Mouse (Mus musculus): Measurements from ENCODE around the gene Rusc1. TPM values are rescaled to one million over a fixed set of nuclear protein-coding genes. Genes with fewer than 3 reads are reported as not detected.
A peak's percentile ranks its signal among the peaks of the same experiment; 100 is the strongest.
"Not testable (repeated sequence)": the region's sequence is repeated elsewhere in the genome, so short reads cannot be mapped to it uniquely, and the experiment has no call there.

Rusc1 gene
- total RNA-seq, 1 experiment from 2014 or later: 19.8 TPM

DNA sequence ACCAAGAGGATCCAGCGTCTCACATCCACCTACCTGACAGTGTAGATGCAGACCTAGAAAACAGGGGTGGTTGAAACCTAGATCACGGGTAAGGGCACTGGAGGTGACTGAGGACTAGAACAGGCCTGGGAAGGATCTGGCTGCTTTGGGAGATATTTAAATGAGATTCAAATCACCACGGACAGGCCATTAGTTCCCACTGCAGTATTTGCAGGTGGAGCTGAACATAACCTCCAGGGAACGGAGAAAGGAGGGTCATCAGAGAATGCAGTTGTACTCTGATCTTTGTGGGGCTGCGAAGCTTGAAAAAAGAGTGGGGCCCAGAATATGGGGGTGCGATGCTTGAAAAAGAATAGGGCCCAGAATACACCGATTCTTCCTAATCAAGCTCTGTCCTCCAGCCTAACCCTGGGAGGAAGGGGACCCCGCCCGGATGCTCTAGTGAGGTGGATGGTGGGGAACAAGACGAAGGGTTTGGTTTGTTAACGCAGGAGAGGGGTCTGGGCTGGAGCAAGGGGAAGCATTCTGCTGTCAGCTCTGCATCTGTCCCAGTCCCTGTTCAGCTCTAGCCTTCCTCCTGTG lies 511 bp downstream of the Rusc1 start:
- DNase-seq: no peak

- no peak for DNase-seq
These were observed 1.2 kb downstream of the Rusc1 start for GRCm38 (mm10) chr3:89091811-89092508.

GRCm38 (mm10) chr3:89090694-89091655 lies 2.1 kb downstream of the Rusc1 start:
- peak; percentile 92 for DNase-seq

- peak; percentile 91 for DNase-seq
These were observed 3.1 kb downstream of the Rusc1 start for GRCm38 (mm10) chr3:89089882-89090591.

DNA sequence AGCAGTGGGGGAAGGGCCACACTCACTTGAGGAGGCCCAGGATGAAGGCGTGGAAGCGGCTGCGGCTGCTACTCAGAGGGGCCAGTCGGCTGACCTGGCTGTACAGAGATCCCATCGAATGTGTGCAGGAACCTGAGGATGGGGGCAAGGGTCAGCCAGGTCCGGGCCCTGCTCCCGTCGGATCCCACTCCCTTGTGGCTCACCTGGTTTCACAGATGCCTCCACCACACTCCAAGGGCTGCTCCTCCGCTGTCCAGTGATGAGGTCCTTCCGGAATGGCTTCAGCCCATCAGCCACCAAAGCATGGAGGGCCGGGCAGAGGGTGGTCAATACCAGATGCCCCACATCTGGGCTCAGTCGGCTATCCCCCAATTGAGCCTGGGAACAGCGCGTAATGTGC lies 4.1 kb downstream of the Rusc1 start:
- peak; percentile 13 for DNase-seq

DNA sequence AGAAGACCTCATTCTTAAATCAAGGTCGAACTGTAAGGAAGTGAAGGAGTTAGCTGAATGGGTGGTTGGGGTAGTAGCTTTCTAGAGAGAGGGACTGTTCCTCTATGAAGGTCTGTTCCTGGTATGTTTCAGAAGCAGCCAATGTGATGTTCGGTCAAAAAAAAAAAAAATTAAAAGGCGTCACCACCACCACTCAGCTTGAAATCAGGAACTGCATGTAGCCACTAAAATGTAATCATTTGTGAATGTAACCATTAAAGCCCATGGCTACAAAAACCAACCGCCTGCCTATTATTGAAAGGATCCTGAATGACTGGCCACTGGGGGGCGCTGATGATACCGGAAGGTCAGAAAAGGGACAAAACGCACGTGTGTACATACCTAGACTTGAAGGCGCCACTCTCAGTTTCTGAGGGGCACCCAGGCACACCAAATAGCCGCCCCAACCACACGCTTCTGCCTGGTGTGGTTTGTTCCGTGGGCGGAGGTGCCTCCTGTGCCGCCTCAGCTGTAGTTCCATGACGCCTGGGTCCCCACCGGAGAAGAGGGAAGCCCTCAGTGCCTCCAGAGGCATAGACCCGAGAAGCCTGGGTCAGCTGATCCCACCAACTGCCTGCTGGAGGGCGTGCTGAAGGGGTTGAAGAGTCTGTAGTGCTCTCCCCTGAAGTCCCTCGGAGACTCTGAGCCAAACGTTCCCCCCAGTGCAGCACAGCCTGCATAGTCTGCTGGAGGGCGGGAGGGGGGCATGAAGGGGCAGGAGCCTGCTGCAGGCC lies 5.6 kb downstream of the Rusc1 start:
- DNase-seq: peak; percentile 91

DNA sequence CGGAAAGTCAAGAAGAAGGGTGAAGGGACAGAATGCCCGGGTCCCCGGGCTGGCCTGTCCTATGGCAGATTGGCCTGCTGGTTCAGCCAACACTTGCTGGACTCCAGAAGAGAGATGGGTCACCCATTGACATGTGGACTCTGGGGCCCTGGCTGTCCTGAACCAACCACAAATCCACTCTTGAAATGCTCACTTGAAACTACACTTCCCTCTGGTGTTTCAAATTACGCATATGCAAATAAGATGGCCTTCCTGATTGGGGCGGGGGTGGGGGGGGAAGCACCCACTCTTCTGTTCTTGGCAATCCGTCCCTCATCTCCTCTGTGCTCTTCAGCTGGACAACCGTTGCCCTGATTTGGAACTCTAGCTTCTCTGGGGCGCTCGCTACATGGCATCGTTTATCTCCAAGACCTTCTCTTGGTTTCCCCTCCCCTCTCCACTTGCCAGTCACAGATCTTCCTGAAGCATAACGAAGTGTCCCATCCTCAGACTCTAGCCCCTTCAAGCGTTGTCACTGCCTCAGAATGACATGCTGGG lies 8.4 kb downstream of the Rusc1 start:
- DNase-seq: no peak

- DNase-seq: no peak
These were observed 9.0 kb downstream of the Rusc1 start for GRCm38 (mm10) chr3:89084133-89084532.

DNA sequence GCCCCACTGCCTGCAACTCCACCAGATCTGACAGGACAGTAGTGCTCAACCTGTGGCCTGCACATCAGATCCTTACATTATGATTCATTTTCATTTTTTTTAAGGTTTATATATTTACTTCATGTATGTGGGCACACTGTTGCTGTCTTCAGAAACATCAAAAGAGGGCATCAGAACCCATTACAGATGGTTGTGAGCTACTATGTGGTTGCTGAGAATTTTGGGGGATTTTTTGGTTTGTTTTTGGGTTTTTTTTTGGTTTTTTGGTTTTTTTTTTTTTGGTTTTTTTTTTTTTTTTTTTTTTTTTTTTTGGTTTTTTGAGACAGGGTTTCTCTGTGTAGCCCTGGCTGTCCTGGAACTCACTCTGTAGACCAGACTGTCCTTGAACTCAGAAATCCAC lies 10.8 kb downstream of the Rusc1 start:
- not testable (repeated sequence) for DNase-seq

- DNase-seq: no peak
These were observed 15.7 kb downstream of the Rusc1 start for GRCm38 (mm10) chr3:89077383-89077782.

DNA sequence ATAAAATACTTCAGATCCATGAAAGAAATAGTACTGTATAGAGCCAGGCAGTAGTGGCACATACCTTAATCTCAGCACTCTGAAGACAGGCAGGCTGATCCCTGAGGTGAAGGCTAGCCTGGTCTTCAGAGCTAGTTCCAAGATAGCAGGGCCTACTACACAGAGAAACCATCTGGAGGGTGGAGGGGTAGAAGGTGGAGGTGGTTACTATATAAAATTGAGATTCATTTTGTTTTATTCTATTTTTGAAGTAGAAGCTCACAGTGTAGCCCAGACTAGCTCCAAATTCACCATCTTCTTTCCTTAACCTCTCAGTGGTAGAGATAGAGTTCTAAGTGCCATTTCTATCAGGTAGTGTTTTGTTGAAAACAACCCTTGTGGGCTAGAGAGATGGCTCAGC lies 25.8 kb downstream of the Rusc1 start:
- DNase-seq: no peak

GRCm38 (mm10) chr3:89061696-89062095 lies 31.4 kb downstream of the Rusc1 start:
- no peak for DNase-seq

- DNase-seq: peak; percentile 45
These were observed 34.3 kb downstream of the Rusc1 start for GRCm38 (mm10) chr3:89058783-89059182.

- DNase-seq: no peak
These were observed 34.8 kb downstream of the Rusc1 start for GRCm38 (mm10) chr3:89058361-89058760.

DNA sequence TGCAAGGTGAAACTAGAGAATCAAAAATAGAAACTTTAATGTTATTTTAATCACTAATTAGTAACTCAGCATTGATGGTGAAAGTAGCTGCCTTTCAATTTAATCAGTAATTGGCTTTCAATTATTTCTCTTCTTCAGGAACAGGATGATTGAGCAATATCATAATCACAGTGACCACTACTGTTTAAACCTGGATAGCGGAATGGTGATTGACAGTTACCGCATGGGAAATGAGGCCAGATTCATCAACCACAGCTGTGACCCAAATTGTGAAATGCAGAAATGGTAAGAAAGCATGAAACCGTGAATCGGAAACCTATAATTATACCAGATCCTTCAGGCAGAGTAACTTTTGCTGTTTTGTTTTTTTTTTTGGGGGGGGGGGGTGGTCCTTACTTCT lies 49.8 kb downstream of the Rusc1 start:
- no peak for DNase-seq

Other genes with a start within 250 kb of the Rusc1 start
- gene Msto1, start 179.3 kb downstream of the Rusc1 start, total RNA-seq (2021): 23.6 and 25.6 TPM in 2 replicates
- gene Ash1l, start 142.7 kb downstream of the Rusc1 start, total RNA-seq (2021): 47.5 and 47.6 TPM in 2 replicates
- gene Dap3, start 142.1 kb downstream of the Rusc1 start, total RNA-seq (2021): 116 TPM in 2 replicates
- not detected in 2 replicates for gene Gm43738, start 7.8 kb upstream of the Rusc1 start, total RNA-seq (2021)
- gene Fdps, start 8.6 kb upstream of the Rusc1 start, total RNA-seq (2021): 99.6 and 157 TPM in 2 replicates
- 1.6 and 15.1 TPM in 2 replicates for gene Pklr, start 42.8 kb upstream of the Rusc1 start, total RNA-seq (2021)
- gene Hcn3, start 66.9 kb upstream of the Rusc1 start, total RNA-seq (2021): 3.3 and 5.3 TPM in 2 replicates
- 50.3 and 69.1 TPM in 2 replicates for gene Clk2, start 71.5 kb upstream of the Rusc1 start, total RNA-seq (2021)
- gene Scamp3, start 84.2 kb upstream of the Rusc1 start, total RNA-seq (2021): 75.4 and 76.9 TPM in 2 replicates
- 15.0 and 21.1 TPM in 2 replicates for gene Fam189b, start 89.8 kb upstream of the Rusc1 start, total RNA-seq (2021)
- gene Gba, start 109.6 kb upstream of the Rusc1 start, total RNA-seq (2021): 52.4 and 57.5 TPM in 2 replicates
- 9.0 and 12.7 TPM in 2 replicates for gene Thbs3, start 121.9 kb upstream of the Rusc1 start, total RNA-seq (2021)
- gene Mtx1, start 133.8 kb upstream of the Rusc1 start, total RNA-seq (2021): 152 and 162 TPM in 2 replicates
- 0.64 and 1.3 TPM in 2 replicates for gene Muc1, start 135.7 kb upstream of the Rusc1 start, total RNA-seq (2021)
- gene Krtcap2, start 152.7 kb upstream of the Rusc1 start, total RNA-seq (2021): 95.0 and 110 TPM in 2 replicates
- 1.4 and 3.2 TPM in 2 replicates for gene Trim46, start 153.0 kb upstream of the Rusc1 start, total RNA-seq (2021)
- gene Dpm3, start 166.0 kb upstream of the Rusc1 start, total RNA-seq (2021): 107 and 116 TPM in 2 replicates
- 40.4 and 54.7 TPM in 2 replicates for gene Slc50a1, start 177.3 kb upstream of the Rusc1 start, total RNA-seq (2021)
- 19.1 and 21.9 TPM in 2 replicates for gene Efna1, start 187.8 kb upstream of the Rusc1 start, total RNA-seq (2021)
- 0.38 and 0.59 TPM in 2 replicates for gene Efna3, start 229.7 kb upstream of the Rusc1 start, total RNA-seq (2021)
- gene Efna4, start 244.7 kb upstream of the Rusc1 start, total RNA-seq (2021): 0.26 and 0.68 TPM in 2 replicates

Data from adrenal gland, postnatal 14 days (tissue).